Mouse (Mus musculus): Measurements from ENCODE around the gene Abcb1a. TPM values are rescaled to one million over a fixed set of nuclear protein-coding genes. Genes with fewer than 3 reads are reported as not detected.

Abcb1a gene
- 20.5 and 21.5 TPM in 2 replicates for polyA plus RNA-seq (2012; rRNA removed)

DNA sequence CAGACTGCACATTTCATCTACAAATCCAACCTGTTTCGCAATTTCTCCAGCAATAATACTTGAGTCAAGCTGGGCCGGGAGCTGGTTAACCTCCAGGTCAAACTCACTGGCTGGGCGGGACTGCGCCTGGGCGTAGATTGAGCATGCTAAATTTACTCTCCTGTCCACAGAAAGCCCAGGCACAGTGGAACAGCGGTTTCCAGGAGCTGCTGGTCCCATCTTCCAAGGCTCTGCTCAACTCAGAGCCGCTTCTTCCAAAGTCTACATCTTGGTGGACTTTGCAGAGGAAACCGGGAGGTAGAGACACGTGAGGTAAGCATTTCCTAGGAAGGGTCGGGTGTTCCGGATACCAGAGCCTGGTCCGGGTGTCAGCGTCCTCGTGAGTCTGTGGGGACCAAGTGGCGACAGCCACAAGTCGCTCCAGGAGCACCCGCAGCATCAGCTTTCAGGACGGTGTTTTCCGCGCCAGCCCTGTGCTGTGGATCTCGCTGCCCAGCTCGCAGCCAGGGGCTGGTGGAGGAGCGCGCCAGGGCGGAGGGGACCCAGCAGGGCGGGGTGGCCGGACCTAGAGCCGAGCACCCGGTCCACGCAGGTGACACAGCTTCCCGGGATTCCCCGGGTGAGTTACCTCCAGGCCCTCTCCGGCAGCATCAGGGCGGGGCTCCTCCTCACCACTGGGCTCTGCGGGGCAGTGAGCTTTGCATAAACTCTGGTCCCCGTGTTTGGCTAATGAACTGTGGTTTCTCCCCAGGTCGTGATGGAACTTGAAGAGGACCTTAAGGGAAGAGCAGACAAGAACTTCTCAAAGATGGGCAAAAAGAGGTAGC, at the start of gene Abcb1a:
Gene Abcb1a, plus strand, starts transcription at position 167 of the 827 bp plus-strand sequence.
- 13% methylated on average over 37 of the region's 37 CpGs for WGBS
- DNase-seq: peak; percentile 6 to 22
- TF ChIP-seq CTCF (IDR thresholded peaks at IDR 0.05; ENCODE audit: borderline replicate concordance, insufficient read depth, low read depth, low read length): no peak
- TF ChIP-seq POLR2A (IDR thresholded peaks at IDR 0.05; ENCODE audit: borderline replicate concordance, insufficient read depth, low read length): no peak
- no peaks in the 10 kb centered on the region for H3K4me1 ChIP-seq (ENCODE audit: control insufficient read depth, insufficient read depth, low read length)
- H3K27me3 ChIP-seq (ENCODE audit: control insufficient read depth, insufficient read depth, low read length): no peaks in the 10 kb centered on the region
- H3K27ac ChIP-seq (ENCODE audit: insufficient read depth, low read length): no peak within 1 kb of the TSS
- H3K4me3 ChIP-seq (replicated peaks; ENCODE audit: insufficient read depth, low read depth, low read length): no peak within 1 kb of the TSS

GRCm38 (mm10) chr5:8622071-8622595, 37.7 kb upstream of the Abcb1a start:
- Histone ChIP-seq H3K4me1 (ENCODE audit: control insufficient read depth, insufficient read depth, low read length) (no peaks in the 10 kb centered on the region; the same call in 1 of the 2 replicates), H3K27ac (ENCODE audit: insufficient read depth, low read length) (peak overlapping the region; percentile 66), H3K4me3 (replicated peaks; ENCODE audit: insufficient read depth, low read depth, low read length) (peak overlapping the region; percentile 78), H3K27me3 (ENCODE audit: control insufficient read depth, insufficient read depth, low read length) (no peaks in the 10 kb centered on the region)
- TF ChIP-seq CTCF (IDR thresholded peaks at IDR 0.05; ENCODE audit: borderline replicate concordance, insufficient read depth, low read depth, low read length) (no peak), POLR2A (IDR thresholded peaks at IDR 0.05; ENCODE audit: borderline replicate concordance, insufficient read depth, low read length) (no peak)
- peak; percentile 69 to 77 for DNase-seq
- under 1% methylated on average over 49 of the region's 49 CpGs for WGBS

GRCm38 (mm10) chr5:8622596-8623231, 37.2 kb upstream of the Abcb1a start, which contains the start of gene Rundc3b:
Gene Rundc3b, minus strand, starts transcription at chr5:8622952.
- Histone ChIP-seq H3K4me3 (replicated peaks; ENCODE audit: insufficient read depth, low read depth, low read length) (peak within 1 kb of the TSS; percentile 78), H3K27me3 (ENCODE audit: control insufficient read depth, insufficient read depth, low read length) (no peaks in the 10 kb centered on the region), H3K4me1 (ENCODE audit: control insufficient read depth, insufficient read depth, low read length) (no peaks in the 10 kb centered on the region), H3K27ac (ENCODE audit: insufficient read depth, low read length) (peak within 1 kb of the TSS; percentile 66)
- under 1% methylated on average over 47 of the region's 74 CpGs for WGBS
- TF ChIP-seq CTCF (IDR thresholded peaks at IDR 0.05; ENCODE audit: borderline replicate concordance, insufficient read depth, low read depth, low read length) (no peak), POLR2A (IDR thresholded peaks at IDR 0.05; ENCODE audit: borderline replicate concordance, insufficient read depth, low read length) (peak; percentile 55)
- DNase-seq: peak; percentile 95 to 96

DNA sequence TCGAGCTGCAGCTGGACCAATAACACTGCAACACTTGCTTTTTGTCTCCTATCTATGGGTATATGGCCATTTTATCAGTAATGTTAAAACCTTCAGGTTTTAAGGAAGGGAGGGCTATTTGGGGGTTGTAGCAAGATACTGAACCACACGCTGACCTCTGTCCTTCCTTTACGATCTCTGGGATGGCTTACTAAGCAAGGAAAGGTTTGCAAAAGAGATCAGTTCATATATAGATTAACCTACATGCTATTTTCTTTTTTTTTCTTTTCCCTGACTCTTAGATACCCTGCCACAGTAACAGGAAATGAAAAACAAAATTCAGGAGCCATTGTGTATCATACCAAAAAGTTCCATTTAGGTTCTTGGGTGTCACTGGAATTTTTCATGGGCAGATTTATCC, 27.0 kb upstream of the Abcb1a start:
- H3K4me1 ChIP-seq (ENCODE audit: control insufficient read depth, insufficient read depth, low read length): no peaks in the 10 kb centered on the region
- TF ChIP-seq CTCF (IDR thresholded peaks at IDR 0.05; ENCODE audit: borderline replicate concordance, insufficient read depth, low read depth, low read length): no peak
- no peak for TF ChIP-seq POLR2A (IDR thresholded peaks at IDR 0.05; ENCODE audit: borderline replicate concordance, insufficient read depth, low read length)
- no peak overlapping the region for H3K27ac ChIP-seq (ENCODE audit: insufficient read depth, low read length)
- H3K27me3 ChIP-seq (ENCODE audit: control insufficient read depth, insufficient read depth, low read length): no peaks in the 10 kb centered on the region
- H3K4me3 ChIP-seq (replicated peaks; ENCODE audit: insufficient read depth, low read depth, low read length): no peak overlapping the region
- DNase-seq: no peak
- WGBS: 86% methylated on average over 3 of the region's 3 CpGs

GRCm38 (mm10) chr5:8634489-8634975, 25.3 kb upstream of the Abcb1a start:
- H3K27ac ChIP-seq (ENCODE audit: insufficient read depth, low read length): no peak overlapping the region
- H3K4me3 ChIP-seq (replicated peaks; ENCODE audit: insufficient read depth, low read depth, low read length): no peak overlapping the region
- H3K4me1 ChIP-seq (ENCODE audit: control insufficient read depth, insufficient read depth, low read length): no peaks in the 10 kb centered on the region
- TF ChIP-seq CTCF (IDR thresholded peaks at IDR 0.05; ENCODE audit: borderline replicate concordance, insufficient read depth, low read depth, low read length): no peak
- TF ChIP-seq POLR2A (IDR thresholded peaks at IDR 0.05; ENCODE audit: borderline replicate concordance, insufficient read depth, low read length): no peak
- H3K27me3 ChIP-seq (ENCODE audit: control insufficient read depth, insufficient read depth, low read length): no peaks in the 10 kb centered on the region
- DNase-seq: no peak

- WGBS: 63% methylated on average over 4 of the region's 4 CpGs
- Histone ChIP-seq H3K27me3 (ENCODE audit: control insufficient read depth, insufficient read depth, low read length) (no peaks in the 10 kb centered on the region), H3K4me1 (ENCODE audit: control insufficient read depth, insufficient read depth, low read length) (no peaks in the 10 kb centered on the region), H3K4me3 (replicated peaks; ENCODE audit: insufficient read depth, low read depth, low read length) (no peak overlapping the region), H3K27ac (ENCODE audit: insufficient read depth, low read length) (no peak overlapping the region)
- no peak for DNase-seq
- TF ChIP-seq POLR2A (IDR thresholded peaks at IDR 0.05; ENCODE audit: borderline replicate concordance, insufficient read depth, low read length): no peak
Observed at GRCm38 (mm10) chr5:8648300-8648699, 11.6 kb upstream of the Abcb1a start.

DNA sequence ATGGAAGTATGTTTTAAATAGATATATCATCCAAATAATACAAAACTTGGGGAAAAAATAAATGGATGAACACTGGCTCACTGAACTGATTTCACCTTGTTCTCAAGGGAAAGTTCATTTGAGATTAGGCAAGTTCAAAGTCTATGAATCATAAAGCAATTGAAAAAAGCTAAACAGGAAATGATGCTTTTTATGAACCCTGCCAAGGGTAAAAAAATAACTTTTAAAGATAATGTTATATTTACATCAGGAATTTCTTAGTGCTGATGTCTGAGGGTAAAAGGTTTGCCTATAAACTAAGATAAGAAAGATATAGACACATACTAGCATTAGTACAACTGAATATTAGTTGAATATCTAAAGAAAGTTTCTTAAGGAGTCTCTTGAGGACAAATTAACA, 11.1 kb upstream of the Abcb1a start:
- H3K4me1 ChIP-seq (ENCODE audit: control insufficient read depth, insufficient read depth, low read length): no peaks in the 10 kb centered on the region
- DNase-seq: no peak
- no peak for TF ChIP-seq CTCF (IDR thresholded peaks at IDR 0.05; ENCODE audit: borderline replicate concordance, insufficient read depth, low read depth, low read length)
- TF ChIP-seq POLR2A (IDR thresholded peaks at IDR 0.05; ENCODE audit: borderline replicate concordance, insufficient read depth, low read length): no peak
- H3K27me3 ChIP-seq (ENCODE audit: control insufficient read depth, insufficient read depth, low read length): no peaks in the 10 kb centered on the region
- no peak overlapping the region for H3K4me3 ChIP-seq (replicated peaks; ENCODE audit: insufficient read depth, low read depth, low read length)
- no peak overlapping the region for H3K27ac ChIP-seq (ENCODE audit: insufficient read depth, low read length)

All from cerebellum, adult 2 months (tissue).